Mouse (Mus musculus) skeletal muscle tissue, adult 2 months (tissue): Measurements from ENCODE around the gene Eef1b2.
"Not testable (repeated sequence)": the region's sequence is repeated elsewhere in the genome, so short reads cannot be mapped to it uniquely, and the experiment has no call there.

ENCODE experiments used
- DNase-seq: peaks from one replicate; pipeline ENCODE4 v3.0.0-alpha.2; 2012; ENCODE audit warnings: low read depth, low spot score

Eef1b2 gene

DNA sequence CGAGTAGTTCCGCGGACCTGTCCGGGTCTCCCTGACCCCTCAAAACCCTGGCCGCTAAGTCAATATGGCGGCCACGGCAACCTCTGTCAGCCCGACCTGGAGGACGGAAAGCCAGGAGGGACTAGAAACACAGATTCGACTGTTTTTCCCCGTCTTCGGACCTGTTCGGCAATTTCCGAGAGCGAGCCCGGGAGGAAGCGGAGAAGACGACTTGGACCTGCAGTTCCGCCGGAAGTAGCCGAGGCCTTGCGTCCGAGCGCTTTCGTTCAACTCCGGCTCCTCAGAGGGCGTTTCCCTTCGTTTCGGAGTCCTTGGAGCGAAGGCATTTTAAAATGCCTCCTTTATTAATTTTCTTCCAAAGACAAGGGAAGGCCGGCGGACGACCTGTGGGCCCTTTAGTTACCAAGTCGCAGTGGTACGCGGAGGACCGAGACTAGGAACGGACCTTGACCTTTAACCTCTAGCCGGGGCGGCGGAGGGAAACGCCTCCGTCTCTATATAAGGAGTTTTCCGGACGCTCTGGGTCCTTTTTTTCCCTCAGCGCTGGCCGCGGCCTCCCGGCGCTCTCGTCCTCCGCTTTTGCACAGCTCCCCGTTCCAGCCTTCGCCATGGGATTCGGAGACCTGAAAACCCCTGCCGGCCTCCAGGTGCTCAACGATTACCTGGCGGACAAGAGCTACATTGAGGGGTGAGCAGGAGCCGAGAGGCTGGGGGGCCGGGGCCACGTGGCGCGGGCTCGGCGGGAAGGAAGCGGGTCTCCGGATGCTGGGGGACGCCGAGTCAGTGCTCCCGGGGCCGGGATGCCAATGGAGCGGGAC is at the start of gene Eef1b2, which contains the start of gene Ndufs1:
Eef1b2 (plus strand) TSS at position 222 of the 818 bp plus-strand sequence.
Ndufs1 (minus strand) TSS at position 230 of the 818 bp plus-strand sequence.
- DNase-seq, result peak; percentile 98

DNA sequence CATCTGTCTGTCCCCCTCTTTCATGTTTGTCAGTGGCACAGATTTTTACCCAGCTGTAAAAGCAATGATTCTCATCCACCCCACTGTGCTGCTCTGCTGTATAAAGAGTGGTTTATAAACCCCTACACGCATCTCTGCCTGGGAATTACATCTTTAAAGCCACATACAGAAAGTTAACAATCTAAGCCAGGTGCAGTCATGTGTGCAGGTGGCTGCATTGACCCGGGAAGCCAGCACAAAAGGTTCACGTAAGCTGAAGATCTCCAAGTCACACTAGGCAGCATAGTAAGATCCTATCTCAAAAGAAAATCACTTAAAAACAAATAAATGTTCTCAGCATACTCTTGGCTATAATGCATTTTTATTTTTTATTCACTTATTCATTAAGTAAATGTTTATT is 47.4 kb upstream of the Eef1b2 start:
- no peak for DNase-seq

DNA sequence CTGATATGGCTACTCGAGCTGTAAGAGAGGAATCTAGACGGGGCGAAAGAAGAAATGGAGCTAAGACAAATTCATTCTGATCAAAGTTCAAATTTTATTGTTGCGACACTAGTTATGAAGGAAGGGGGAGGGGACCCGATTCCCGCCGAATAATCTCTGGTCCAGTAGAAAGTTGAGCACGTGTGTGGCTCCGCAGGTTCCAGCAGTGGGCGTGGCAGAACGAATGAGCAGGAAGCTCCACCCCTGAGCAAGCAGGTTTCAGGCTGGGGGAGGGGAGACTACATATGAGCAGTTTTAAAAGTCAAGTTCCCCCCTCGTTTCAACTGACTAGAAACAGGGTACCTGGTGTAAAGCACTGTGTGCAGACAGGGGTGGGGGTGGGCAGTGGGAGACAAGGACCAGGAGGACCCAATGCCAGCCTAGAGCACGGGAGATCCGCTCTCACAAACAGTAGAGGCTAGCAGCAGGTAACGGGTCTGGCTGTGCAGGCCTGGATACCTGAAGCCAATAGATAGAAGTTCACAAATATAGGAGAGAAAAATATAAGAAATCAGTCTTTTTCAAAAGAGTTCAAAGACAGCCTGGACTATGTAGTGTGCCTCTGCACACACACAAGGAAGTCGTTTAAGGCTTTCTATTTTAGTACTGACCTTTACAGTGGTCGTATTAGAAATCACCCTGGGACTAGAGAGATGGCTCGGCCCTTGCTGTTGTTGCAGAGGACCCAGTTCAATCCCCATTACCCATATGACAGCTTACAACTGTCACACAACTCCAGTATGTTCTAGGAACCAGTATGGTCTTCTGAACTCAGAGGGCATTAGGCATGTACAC is 46.6 kb upstream of the Eef1b2 start:
- no peak for DNase-seq

DNA sequence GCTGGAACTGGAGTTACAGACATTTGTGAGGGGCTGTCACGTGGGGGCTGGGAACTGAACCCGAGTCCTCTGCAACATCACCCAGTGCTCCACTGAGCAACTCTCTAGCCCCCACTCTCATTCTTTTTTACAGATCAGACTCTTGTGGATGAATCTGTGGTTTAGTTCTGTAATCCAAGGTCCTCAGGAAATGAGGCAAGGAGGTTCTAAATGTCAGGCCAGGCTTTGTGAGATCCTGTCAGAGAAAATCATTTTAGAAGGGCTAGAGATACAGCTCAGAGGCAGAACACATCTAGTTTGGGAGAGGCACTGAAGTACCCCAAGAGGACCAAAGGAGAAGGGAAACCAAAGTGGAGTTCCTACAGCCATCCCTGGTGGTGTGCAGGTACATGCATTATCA is 45.7 kb upstream of the Eef1b2 start:
- DNase-seq, result no peak

DNA sequence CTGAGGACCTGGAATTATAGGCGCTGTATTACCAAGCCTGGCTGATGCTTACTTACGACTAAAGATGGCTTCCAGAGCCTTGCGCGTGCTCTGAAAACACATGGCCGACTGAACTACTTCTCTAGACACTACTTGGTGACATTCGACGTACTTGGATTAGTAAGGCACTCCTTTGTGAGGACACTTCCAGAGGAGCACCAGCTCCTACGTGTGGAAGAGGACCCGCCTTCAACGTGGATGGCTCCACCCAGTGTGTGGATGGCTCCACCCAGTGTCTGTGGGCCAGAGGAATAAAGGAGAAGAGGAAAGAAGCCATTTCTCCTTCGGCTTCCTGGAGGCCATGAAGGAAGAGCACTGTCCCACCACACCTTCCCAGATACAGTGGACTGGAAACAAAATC is 44.9 kb upstream of the Eef1b2 start:
- DNase-seq, result no peak

DNA sequence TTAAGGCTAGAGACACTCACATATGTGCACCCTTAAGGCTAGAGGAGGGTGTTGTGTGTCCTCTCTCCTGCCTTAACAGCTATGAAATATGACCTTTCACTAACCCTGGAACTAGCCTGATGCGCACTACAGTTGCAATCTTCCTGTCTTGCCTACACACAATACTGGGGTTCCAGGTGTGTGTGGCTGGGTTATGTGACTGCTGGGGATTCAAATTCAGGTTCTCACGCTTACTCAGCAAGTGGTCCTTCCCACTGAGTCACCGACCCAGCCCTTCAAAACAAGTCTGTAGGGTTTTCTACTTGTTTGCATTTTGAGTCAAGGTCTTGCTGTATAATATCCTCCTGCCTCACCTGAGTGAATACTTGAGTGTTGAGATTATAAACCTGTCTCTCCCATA is 42.1 kb upstream of the Eef1b2 start:
- DNase-seq, result no peak

DNA sequence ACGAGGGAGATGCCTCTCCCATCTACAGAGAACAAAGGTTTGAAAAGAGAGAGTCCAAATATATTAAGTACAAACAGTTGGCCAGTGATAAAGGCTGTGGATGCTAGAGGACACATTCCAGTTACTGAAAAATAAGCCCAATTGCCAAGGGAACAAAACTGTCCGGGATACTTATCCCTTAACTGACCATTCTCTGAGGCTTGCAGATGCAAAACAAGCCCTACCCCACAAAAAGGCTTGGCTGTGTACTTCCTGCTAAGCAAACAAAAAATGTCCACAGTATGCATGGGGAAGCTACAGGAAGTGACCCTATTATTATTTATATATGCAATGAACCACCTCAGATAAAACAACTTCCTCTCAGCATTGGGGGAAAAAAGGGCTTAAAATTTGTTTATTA is 38.7 kb upstream of the Eef1b2 start:
- DNase-seq, result no peak

DNA sequence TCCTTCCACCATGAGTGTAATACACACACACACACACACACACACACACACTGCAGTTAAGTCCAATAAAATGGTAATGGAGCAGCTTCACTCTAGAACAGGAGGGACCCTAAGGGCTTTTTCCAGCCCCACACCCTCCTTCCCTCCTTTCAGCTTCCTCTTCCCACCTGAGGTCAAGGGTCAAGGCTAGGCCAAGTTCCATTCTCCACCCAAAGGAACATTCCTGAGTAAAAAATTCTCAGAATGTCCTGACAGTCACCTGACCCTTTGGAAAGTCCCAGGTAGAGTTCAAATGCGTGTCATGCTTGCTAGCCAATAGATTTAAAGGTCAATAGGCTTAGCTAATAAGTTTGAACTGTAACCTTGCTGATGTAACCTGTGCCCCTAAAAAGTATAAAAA is 38.0 kb upstream of the Eef1b2 start:
- DNase-seq, result not testable (repeated sequence)

DNA sequence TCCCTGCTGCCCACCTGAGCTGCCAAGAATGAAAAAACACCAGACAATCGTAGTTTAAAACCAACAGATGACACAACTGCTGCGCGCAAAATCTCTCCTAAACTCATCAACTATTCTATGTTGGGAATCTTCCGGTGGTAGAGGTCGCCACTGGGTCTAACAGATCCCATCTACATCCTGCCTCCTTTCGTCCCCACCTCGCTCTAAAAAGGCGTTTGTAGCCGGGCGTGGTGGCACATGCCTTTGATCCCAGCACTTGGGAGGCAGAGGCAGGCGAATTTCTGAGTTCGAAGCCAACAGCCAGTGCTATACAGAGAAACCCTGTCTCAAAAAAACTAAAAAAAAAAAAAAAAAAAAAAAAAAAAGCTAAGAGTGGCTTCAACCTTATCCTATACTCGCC is 36.4 kb upstream of the Eef1b2 start:
- DNase-seq, result no peak

DNA sequence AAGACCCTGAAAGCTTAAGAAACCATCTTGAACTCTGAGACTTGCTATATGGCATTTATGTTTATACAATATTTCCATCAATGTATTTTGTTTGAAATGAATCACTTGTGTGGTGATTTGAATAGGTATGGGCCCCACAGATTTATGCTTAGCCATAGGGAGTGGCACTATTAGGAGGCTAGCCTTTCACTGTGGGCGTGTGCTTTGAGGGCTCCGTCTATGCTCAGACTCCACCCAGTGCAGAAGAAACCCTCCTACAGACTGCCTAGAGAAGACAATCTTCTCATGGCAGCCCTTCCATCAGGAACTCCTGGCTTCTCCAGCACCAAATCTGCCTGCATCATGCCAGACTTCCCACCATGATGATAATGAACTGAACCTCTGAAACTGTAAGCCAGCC is 8.0 kb upstream of the Eef1b2 start:
- no peak for DNase-seq

DNA sequence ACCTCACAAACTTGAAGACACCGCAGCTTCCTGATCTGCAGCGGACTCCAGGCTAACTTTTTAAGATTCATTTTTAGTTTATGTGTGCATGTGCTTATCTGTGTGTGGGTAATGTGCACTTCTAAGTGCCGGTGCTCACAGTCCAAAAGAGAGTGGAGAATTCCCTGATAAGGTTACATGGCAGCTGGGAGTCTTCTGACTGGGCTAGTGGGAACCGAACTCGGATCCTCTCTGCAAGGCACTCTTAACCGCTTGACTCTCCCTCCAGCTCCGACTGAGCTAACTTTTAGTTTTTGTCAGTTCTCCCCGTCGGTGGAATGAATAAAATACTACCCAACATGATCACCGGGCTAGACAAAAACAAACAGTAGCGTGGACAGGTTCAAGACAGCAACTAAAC is 772 bp upstream of the Eef1b2 start:
- no peak for DNase-seq

DNA sequence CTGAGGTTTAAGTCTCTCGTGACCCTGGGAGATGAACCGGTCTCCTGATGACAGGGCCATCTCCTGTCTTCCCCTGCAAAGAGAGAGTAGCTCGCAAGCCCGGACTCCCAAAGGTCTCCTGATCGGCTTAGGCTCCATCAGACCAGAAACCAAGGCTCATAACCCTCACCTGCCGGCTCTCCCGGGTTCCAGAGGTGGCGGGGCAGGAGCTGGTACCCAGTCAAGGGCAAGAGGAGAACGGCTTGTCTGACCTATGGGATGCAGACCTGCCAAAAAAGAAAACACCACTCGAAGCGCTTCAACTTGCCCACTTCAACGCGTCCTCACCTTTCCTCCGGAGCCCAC is 394 bp upstream of the Eef1b2 start:
- DNase-seq, result no peak

DNA sequence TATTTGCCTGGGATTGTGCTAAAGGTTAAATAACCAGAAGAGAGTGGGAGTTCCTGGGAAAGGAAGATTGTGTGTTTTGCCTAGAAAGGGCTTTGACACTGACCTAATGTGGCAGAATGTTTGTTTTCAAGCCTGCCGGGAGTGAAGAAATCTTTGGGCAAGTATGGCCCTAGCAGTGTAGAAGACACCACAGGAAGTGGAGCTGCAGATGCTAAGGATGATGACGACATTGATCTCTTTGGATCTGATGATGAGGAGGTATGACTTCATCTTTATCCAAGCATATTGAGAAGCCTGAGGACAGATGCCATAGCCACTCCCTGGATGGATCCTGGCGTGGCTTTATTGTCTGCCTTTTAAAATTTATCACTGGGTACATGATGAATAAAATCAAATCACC is 1.7 kb downstream of the Eef1b2 start:
- DNase-seq, result no peak

DNA sequence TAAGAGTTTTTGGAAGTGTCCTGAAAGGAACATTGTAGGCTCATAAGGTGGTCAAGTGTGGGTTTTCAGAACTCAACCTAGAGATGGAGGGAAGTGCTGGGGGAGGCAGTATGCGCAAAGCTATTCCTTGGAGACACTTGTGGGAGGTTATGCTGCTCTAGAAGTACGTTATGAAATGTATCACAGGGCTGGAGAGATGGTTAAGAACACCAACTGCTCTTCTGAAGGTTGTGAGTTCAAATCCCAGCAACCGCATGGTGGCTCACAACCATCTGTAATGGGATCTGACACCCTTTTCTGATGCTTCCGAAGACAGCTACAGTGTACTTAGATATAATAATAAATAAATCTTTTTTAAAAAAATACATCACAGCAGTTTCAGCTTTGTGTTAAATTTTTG is 3.5 kb downstream of the Eef1b2 start:
- DNase-seq, result no peak

DNA sequence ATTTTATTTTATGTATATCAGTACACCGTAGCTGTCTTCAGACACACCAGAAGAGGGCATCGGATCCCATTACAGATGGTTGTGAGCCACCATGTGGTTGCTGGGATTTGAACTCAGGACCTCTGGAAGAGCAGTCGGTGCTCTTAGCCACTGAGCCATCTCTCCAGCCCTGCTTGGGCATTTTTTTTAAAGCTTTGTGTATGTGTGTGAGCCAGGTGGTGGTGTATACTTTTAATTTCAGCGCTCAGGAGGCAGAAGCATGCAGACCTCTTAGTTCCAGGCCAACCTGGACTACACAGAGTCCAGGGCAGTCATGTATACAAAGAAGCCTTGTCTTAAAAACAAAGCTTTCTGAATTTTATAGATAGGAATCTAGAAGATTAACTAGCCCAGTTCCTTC is 4.0 kb downstream of the Eef1b2 start:
- not testable (repeated sequence) for DNase-seq

DNA sequence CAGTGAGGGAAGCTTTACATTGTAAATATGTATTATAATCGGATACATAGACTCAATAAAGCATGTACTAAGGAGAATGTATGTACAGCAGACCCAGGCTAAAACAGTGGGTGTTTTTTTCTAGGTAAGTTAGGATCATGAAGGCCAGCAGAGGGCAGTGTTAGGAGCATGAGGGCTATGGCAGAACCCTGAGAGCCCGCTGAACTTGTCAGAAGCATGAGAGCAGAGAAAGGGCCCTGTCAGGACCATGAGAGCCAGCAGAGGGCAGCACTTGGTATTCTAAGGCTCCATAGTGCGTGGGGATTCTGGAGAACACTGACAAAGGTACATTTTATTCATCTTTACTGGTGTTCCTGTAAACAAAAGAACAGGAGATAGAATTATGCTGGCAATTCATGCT is 4.4 kb downstream of the Eef1b2 start:
- peak; percentile 90 for DNase-seq

DNA sequence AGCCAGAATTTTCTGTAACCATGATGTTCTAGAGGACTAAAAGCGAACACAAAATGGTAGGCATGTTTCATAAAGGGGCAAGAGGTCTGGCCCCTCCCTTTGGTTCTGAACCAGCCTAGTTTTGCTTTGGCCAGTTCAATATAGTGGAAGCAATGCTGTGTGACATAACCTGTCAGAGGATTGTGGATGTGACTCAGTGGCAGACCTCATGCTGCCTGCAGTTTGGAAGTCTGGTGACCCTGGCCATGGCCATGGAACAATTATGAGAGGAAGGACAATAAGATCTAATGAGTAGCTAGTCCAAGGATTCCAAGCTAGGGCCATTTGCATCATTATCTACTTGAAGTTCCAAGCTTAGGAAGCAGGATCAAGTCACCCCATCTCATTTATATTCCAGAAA is 4.9 kb downstream of the Eef1b2 start:
- no peak for DNase-seq

DNA sequence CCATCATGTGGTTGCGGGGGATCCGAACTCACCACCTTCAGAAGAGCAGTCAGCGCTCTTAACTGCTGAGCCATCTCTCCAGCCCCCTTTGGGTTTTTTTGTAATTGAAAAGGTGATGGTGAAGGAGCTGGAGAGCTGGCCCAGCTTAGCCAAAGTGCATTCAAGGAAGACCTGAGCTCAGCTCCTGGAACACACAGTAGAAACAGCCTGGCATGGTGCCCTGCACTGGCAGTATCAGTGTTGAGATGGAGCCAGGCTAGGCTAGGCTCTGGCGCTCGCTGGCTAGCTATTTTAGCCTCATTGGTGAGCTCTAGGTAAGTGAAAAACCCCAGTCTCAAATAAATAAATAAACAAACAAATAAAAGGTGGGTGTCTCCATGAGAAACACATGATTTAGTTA is 5.6 kb downstream of the Eef1b2 start:
- peak; percentile 88 for DNase-seq

DNA sequence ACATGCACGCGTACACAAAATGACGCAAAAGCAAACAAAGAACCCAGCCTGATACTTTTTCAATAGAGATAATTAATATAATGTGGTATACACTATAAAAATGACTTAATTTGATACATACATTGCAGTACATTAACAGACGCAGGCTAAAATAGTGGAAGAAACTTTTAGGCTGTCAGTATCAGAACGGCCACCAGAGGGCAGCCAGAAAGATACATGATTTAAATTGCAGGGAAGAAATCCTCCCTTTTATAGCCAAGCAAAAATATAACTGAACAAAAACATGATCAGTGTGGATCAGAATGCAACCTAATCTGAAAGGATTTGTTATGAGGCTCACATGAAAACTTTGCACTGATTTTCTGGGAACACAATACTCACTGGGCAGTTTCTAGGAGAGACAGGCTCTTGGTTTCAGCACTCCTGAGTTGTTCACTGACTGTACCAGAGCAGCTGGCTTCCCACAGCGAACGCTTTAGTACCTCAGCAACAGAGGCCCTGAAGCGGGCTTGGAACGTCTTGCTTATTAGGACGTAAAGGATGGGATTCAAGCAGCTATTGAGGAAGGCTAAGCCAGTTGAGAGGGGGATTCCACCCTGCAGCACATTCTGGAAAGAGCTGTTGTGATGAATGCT is 6.1 kb downstream of the Eef1b2 start:
- peak; percentile 11 for DNase-seq

DNA sequence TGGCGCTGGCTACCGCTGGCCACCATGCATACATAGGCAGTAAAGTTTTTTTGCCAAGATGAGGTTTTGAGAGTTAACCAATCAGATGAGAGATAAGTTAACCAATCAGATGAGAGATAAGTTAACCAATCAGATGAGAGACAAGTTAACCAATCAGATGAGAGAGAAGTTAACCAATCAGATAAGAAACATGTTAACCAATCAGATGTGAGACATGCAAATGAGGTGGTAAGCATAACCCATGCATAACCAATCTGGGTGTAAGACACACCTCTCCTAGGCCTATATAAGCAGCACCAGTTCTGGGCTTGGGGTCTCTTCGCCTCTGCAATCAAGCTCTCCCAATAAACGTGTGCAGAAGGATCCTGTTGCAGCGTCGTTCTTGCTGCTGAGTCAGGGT is 8.8 kb downstream of the Eef1b2 start:
- not testable (repeated sequence) for DNase-seq

DNA sequence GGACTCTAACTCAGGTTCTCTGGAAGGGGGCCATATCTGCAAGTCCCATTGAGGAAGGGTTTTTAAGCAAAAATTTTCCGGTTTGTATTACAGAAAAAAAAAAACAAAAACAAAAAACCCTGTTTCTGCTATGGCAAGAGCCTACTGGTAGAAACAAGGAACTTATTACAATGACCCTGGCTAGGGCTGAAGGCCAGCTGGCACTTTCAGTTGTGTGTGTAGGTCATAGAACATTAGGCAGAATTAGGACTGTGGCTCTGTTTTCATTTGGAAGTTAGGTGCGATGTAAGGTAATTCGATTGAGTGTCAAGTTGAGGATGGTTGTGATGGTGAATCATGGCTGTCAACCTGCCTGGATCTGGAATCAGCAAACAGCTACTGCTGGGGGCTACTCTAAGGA is 11.9 kb downstream of the Eef1b2 start:
- DNase-seq, result no peak

DNA sequence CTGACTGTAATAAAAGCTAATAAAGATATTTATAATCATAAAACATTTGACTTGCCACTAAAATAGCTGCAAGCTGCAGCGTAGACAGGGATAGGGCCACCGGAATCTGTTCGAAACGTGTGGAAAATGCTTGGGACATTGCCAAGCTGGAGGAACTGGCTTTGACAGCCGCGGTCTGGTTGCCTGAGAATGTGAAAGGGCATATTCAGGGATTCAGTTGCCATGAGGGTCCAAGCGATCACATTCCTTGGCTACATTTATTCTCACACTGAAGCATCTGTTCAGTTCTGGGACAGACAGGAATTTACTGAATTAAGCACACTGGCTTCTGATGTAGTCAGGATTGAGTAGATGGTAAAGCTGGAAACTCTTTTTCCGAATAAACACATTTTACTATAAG is 14.2 kb downstream of the Eef1b2 start:
- no peak for DNase-seq
